Mouse (Mus musculus): ENCODE results near the gene Dmkn.
A peak's percentile ranks its signal among the peaks of the same experiment; 100 is the strongest.
"Not testable (repeated sequence)": the region's sequence is repeated elsewhere in the genome, so short reads cannot be mapped to it uniquely, and the experiment has no call there.

Gene Dmkn

GRCm38 (mm10) chr7:30763456-30763855 lies at the start of gene Dmkn:
TSS of gene Dmkn (plus strand) at chr7:30763756.
- DNase-seq: no peak

GRCm38 (mm10) chr7:30717006-30717715 lies 46.4 kb upstream of the Dmkn start:
- DNase-seq: no peak

- DNase-seq: no peak
Observed at GRCm38 (mm10) chr7:30717716-30718046, 45.9 kb upstream of the Dmkn start.

DNA sequence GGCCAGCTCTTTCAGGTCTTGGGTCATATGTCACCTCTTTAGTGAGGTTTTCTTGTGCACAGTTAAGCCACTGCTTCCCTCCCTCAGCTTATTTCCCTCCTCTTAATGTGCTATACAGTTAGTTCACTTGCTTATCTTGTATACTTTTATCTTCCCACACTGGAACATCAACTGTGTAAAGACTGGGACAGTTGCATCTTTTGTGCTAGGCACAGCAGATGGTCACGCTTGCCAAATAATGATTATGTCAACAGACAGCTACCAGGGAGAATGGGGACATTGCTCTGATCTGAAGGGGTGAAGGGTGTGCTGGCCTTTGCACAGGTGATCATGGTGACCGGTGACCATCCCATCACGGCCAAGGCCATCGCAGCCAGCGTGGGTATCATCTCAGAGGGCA lies 43.9 kb upstream of the Dmkn start:
- DNase-seq: no peak

GRCm38 (mm10) chr7:30721286-30721685 lies 42.3 kb upstream of the Dmkn start:
- peak; percentile 26 to 37 for DNase-seq

DNA sequence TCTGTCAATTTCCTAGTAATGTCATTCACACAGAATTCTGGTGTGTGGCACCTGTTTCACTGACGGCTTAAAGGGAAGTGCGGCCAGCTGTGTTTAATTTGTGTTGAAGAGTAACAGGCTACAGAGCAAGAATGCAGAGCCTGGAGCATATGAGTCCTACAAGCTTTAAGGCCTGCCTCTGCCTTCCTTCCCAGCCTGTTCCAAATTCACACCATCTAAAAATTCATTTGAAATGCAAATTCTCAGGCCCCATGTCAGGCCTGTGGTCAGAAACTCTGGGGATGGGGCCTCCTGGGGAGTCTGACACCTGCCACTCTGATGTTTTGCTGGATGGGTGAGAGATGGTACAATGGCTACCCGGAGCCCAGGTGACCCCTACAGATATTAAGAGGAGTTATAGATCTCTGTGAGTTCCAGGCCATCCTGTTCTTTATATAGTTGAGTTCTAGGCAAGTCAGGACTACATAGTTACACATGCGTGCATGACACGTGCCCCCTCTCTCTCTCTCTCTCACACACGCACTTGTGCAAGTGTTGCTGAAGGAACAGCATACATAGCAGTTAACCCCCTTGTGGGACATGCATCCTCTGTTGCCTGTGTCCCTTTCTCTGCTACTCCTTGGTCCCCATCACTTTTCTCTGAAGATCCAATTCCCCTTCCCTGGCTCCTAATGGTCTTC lies 40.1 kb upstream of the Dmkn start:
- DNase-seq: no peak

- DNase-seq: no peak
Observed at GRCm38 (mm10) chr7:30728214-30728613, 35.3 kb upstream of the Dmkn start.

- no peak for DNase-seq
Observed at GRCm38 (mm10) chr7:30728739-30729395, 34.7 kb upstream of the Dmkn start.

DNA sequence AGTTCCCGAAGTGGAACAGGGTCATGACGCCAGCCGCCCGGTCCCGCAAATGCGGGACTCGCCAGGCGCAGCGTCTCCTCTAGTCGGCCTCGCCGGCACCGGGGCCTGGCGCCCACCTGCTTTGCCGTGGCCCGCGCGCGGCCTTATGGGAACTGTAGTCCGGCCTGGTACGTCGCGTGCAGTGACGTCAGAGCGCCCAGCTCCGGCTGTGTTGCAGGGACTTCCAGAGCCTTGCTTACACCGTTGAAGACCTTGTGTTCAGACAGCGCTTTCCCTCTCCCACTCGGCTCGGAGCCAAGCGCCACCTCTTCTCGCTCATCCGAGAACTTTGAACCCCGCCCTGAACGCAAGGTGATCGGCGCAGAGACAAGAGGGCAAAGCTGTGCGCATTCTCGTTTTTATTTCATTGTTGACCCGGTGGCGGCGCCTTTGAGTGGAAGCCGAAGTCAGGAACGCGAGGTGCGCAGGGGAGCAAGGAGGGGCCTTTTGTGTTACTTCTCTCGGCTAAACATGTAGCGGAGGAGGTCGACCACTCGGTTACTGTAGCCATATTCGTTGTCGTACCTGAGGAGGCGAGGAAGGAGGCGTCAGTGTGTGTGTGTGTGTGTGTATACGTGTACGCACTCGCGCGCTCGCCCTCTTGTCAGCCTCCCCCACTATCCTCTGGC lies 34.0 kb upstream of the Dmkn start, which contains the start of gene Tmem147:
Gene Tmem147 (minus strand): TSS at position 145 of the 668 bp plus-strand sequence.
- DNase-seq: peak; percentile 96 to 98

GRCm38 (mm10) chr7:30730064-30730722 lies 33.4 kb upstream of the Dmkn start:
- DNase-seq: peak; percentile 26 to 35

- DNase-seq: no peak
Observed at GRCm38 (mm10) chr7:30736211-30736610, 27.3 kb upstream of the Dmkn start.

- DNase-seq: not testable (repeated sequence)
Observed at GRCm38 (mm10) chr7:30742570-30742969, 21.0 kb upstream of the Dmkn start.

DNA sequence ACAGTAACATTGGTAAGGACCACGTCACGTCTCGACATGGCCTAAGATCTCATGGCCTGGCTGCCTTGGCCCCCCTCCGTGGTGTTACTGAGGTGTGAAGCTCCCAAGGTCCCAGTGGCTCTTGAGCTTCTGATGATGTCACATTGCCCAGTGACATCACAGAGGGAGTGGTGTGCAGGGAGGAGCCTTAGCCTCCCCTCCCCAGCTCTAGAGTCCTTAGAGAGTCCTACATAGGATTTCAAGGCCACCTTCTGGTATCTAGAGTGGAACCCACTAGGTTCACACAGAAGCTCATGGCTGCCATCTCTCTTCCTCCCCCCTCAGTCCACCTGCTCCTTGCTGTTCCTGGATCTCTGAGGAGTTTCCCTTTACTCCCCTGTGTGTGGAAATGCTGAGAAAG lies 19.9 kb upstream of the Dmkn start, which contains the start of gene Gapdhs:
Gene Gapdhs (minus strand): TSS at position 65 of the 400 bp plus-strand sequence.
- DNase-seq: not testable (repeated sequence)

DNA sequence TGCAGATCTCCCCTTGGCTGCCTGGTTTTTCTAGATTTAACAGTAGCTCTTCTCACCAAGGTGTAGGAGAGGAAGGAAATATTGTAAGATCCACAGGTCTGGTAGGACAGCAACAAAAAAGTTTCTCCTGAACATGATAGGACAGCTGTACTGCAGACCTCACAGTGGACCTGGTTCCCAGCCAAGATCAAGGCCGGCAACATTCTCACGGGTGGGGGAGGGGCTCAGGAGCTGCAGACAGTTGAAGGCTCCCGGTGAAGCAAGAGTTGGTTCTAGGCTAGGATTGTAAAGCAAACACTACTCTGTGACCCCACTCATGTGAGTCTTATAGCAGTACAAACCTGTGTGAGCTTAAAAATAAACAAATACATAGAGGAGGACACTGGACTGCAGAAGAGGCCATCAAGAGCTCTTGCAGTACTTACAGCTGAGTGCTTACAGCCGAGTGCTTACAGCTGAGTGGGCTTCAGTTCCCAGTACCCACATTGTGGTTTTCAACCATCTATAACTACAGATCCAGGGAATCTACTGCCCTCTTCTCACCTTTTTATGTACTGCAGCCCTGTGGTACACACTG lies 19.4 kb upstream of the Dmkn start:
- DNase-seq: no peak

- DNase-seq: no peak
Observed at GRCm38 (mm10) chr7:30747525-30748204, 15.9 kb upstream of the Dmkn start.

- no peak for DNase-seq
Observed at GRCm38 (mm10) chr7:30749824-30750606, 13.5 kb upstream of the Dmkn start.

DNA sequence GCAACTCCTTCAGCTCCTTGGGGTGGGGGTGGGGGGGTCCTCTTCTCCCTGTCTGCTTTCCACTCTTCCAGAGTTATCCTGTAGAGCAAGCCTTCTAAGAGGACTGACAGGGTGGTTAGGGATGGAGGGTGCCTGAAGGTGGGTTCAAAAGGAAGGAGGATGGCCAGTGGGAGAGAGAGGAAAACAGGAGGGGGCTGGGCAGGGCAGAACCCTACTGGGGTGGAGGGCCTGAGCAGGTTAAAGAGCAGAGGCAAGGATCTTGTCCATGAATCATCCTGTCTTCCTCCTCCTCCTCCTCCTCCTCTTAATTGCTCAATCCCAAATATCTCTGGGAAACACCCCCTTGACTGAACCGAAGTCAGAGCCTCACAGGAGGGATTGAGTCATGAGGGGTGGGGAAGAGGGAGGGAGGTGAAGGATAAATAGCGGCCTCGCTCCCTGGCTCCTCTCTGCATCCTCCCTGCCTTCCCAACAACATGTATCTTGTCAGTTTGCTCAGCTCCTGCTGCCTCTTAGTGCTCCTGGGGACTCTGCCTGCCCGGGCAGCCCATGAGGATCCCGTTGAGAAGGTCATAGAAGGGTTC lies 12.4 kb upstream of the Dmkn start, which contains the start of gene Sbsn:
Gene Sbsn (plus strand): TSS at position 386 of the 584 bp plus-strand sequence.
- no peak for DNase-seq

- DNase-seq: no peak
Observed at GRCm38 (mm10) chr7:30757001-30757400, 6.6 kb upstream of the Dmkn start.

- DNase-seq: no peak
Observed at GRCm38 (mm10) chr7:30758853-30759252, 4.7 kb upstream of the Dmkn start.

- no peak for DNase-seq
Observed at GRCm38 (mm10) chr7:30761769-30762352, 1.7 kb upstream of the Dmkn start.

All from cerebellum, adult 18-20 months (tissue).